ENCODE assay signal across 8 mouse cellular contexts in genomic region chr17:78562768-78563660, GRCm38 (mm10). TPM values are rescaled to one million over a fixed set of nuclear protein-coding genes. Genes with fewer than 3 reads are reported as not detected.
A peak's percentile ranks its signal among the peaks of the same experiment; 100 is the strongest.
DNase-seq lines count a peak whose midpoint lies in the region; ATAC-seq and TF ChIP-seq lines count a peak whose summit lies in the region.

No protein-coding gene starts in this region.

- H3K4me3 ChIP-seq in heart, embryonic 15.5 days, result peak overlapping the region; percentile 20
- no peak overlapping the region for H3K4me3 ChIP-seq in limb, embryonic 14.5 days (replicated peaks; ENCODE audit: low read length)

- H3K4me1 ChIP-seq in heart, embryonic 15.5 days (replicated peaks), result peaks cover 6% of the 10 kb centered on the region
- peaks cover 3% of the 10 kb centered on the region for H3K4me1 ChIP-seq in limb, embryonic 14.5 days (ENCODE audit: control insufficient read depth, insufficient read depth, low read length)

- peak overlapping the region; percentile 53 for H3K4me2 ChIP-seq in heart, embryonic 15.5 days
- peak overlapping the region; percentile 40 for H3K4me2 ChIP-seq in limb, embryonic 14.5 days (replicated peaks; ENCODE audit: low read depth, low read length, severe bottlenecking)

- no peaks in the 10 kb centered on the region for H3K27me3 ChIP-seq in heart, embryonic 15.5 days
- no peaks in the 10 kb centered on the region for H3K27me3 ChIP-seq in limb, embryonic 14.5 days (ENCODE audit: control insufficient read depth, insufficient read depth, low read length)

- no peak for ATAC-seq in heart, embryonic 15.5 days (replicated peaks; ENCODE audit: insufficient number of reproducible peaks, insufficient read depth, low FRiP score, low read depth)
- peak; percentile 93 for ATAC-seq in limb, embryonic 14.5 days (ENCODE audit: low FRiP score, low read depth)

- no peak overlapping the region for H3K27ac ChIP-seq in heart, embryonic 15.5 days
- 0 out of 2 replicates have a peak overlapping the region, but pooled peaks have one; percentile 21 for H3K27ac ChIP-seq in limb, embryonic 14.5 days (replicated peaks; ENCODE audit: low read depth, low read length)

- no peak overlapping the region for H3K9ac ChIP-seq in heart, embryonic 15.5 days
- H3K9ac ChIP-seq in limb, embryonic 14.5 days (ENCODE audit: low read depth, low read length, severe bottlenecking), result no peak overlapping the region

- TF ChIP-seq POLR2A in limb, embryonic 14.5 days (IDR thresholded peaks at IDR 0.05; ENCODE audit: borderline replicate concordance, extremely low read depth, insufficient read depth, insufficient read length), result no peak

- H3K9me3 ChIP-seq in heart, embryonic 15.5 days (replicated peaks), result no peaks in the 10 kb centered on the region
- H3K9me3 ChIP-seq in limb, embryonic 14.5 days (ENCODE audit: control insufficient read depth, low read length), result no peaks in the 10 kb centered on the region

- peak; percentile 3 for DNase-seq in adrenal gland, adult 2 months
- DNase-seq in adrenal gland, adult (ENCODE audit: inconsistent age in 2 of 2, low spot score in 1 of 2), result no peak
- DNase-seq in Muller cell, postnatal 12 days (ENCODE audit: inconsistent ontology term), result peak; percentile 69
- DNase-seq in limb, embryonic 14.5 days (ENCODE audit: low spot score), result peak; percentile 92
- DNase-seq in layer of hippocampus, adult 8-10 months (ENCODE audit: low spot score in 2 of 2), result no peak
- DNase-seq in spleen, adult 18-20 months, result no peak
- DNase-seq in adrenal gland, postnatal 10 days, result no peak

- WGBS in heart, embryonic 15.5 days, result 29% methylated on average over 18 of the region's 18 CpGs
- WGBS in limb, embryonic 14.5 days, result 24% methylated on average over 18 of the region's 18 CpGs

- no peaks in the 10 kb centered on the region for H3K36me3 ChIP-seq in heart, embryonic 15.5 days
- H3K36me3 ChIP-seq in limb, embryonic 14.5 days (ENCODE audit: control insufficient read depth, insufficient read depth, low read length), result no peaks in the 10 kb centered on the region

RNA-seq across cellular contexts. Expression of gene Vit, which starts 55.1 kb away (rescaled TPM):
- 1 to 10 TPM; 1.3 to 2.8 TPM for total RNA-seq in adrenal gland, adult 2 months (2021)
- 1.0 and 1.4 TPM in 2 replicates for polyA plus RNA-seq in adrenal gland, adult 2 months (2012; rRNA removed)
- 0.16 and 0.39 TPM in 2 replicates for polyA plus RNA-seq in heart, embryonic 15.5 days (2015; fragmentation: Nextera tagmentation; extraction: Ambion mirVana)
- 1.00 and 1.1 TPM in 2 replicates for polyA plus RNA-seq in limb, embryonic 14.5 days (2012; rRNA removed)
- 0.28 and 0.40 TPM in 2 replicates for polyA plus RNA-seq in limb, embryonic 14.5 days (2014; fragmentation: Nextera tagmentation; extraction: Ambion mirVana)
- 1 to 10 TPM; 5.1 to 6.1 (median 5.5) TPM for total RNA-seq in layer of hippocampus, adult 8-10 months (2022)
- total RNA-seq in adrenal gland, postnatal 10 days (2021), result 1 to 10 TPM; 1.7 to 1.9 TPM

Comparison
In these comparisons a context has a peak if more than half of its experiments do, and no peak if none do; other contexts are left out.
1. DNase-seq: peak in adrenal gland, adult 2 months (single experiment), Muller cell, postnatal 12 days (single experiment) and limb, embryonic 14.5 days (single experiment); none in adrenal gland, adult (0 of 2), layer of hippocampus, adult 8-10 months (0 of 2), spleen, adult 18-20 months (0 of 2) and adrenal gland, postnatal 10 days (single experiment).